Mouse (Mus musculus) C2C12 (cell line): Measurements from ENCODE around the gene Cacnb2.

Experiments used
- CTCF ChIP-seq: IDR thresholded peaks from one replicate; pipeline ENCODE4 v1.5.1; 2011; ENCODE audit not compliant: control insufficient read depth, insufficient read depth, insufficient read length
- FOSL1 ChIP-seq: IDR thresholded peaks from one replicate; pipeline ENCODE4 v1.8.0; 2011; ENCODE audit warnings: mild to moderate bottlenecking, low read length; ENCODE audit not compliant: poor library complexity, insufficient read depth, severe bottlenecking
- MYOD1 ChIP-seq: IDR thresholded peaks from one replicate; pipeline ENCODE4 v1.6.1; 2011; ENCODE audit warnings: low read depth; ENCODE audit not compliant: control insufficient read depth, insufficient read length
- MYOG ChIP-seq: IDR thresholded peaks from one replicate; pipeline ENCODE4 v1.6.1; 2011; ENCODE audit not compliant: control insufficient read depth, insufficient read length; ENCODE audit errors: extremely low read depth
- USF1 ChIP-seq: IDR thresholded peaks from one replicate; pipeline ENCODE4 v1.6.1; 2011; ENCODE audit warnings: low read depth, mild to moderate bottlenecking, control low read depth, moderate library complexity

DNA sequence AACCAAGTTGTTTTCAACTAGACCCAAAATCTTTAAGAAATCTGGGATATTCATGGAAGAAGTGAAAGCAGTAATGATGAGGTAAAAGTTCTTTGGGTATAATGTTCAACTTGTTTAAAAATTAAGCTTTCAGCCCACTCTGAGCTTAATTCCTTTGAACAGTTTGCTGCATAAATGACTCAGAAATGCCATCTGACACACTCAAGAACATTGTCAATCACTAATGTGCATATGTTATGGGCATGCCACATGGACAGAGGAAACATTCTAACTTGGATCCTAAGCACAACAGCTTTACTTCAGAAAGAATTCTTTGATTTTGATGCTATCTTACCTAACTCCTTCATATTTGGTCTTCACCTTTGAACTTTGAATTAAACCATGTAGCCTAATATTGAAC, 81.3 kb downstream of the Cacnb2 start:
- TF ChIP-seq CTCF: no peak
- TF ChIP-seq FOSL1: no peak
- TF ChIP-seq USF1: no peak
- TF ChIP-seq MYOD1: no peak
- TF ChIP-seq MYOG: no peak
